Mouse (Mus musculus) neural tube, embryonic 11.5 days (tissue): ENCODE data around the gene Mrps31. TPM values are rescaled to one million over a fixed set of nuclear protein-coding genes. Genes with fewer than 3 reads are reported as not detected.

Experiments
- ATAC-seq: fragments of 200-750 bp; cut with Nextera tagmentation; 2 replicates; pipeline ENCODE4 v1.8.0; 2017; ENCODE audit warnings: moderate number of reproducible peaks, mild to moderate bottlenecking, moderate TSS enrichment, moderate library complexity; ENCODE audit not compliant: insufficient read depth, low FRiP score, low TSS enrichment
- DNase-seq: peaks from one replicate; pipeline ENCODE4 v3.0.0-alpha.2; 2015; ENCODE audit warnings: low spot score
- H3K27ac ChIP-seq: fragments of 300-500 bp; sonication (generic); 2 replicates; pipeline ENCODE4 v1.5.1; 2014; ENCODE audit warnings: low read depth, mild to moderate bottlenecking, low read length
- H3K27me3 ChIP-seq: fragments of 300-500 bp; sonication (generic); 2 replicates; pipeline ENCODE4 v1.6.1; 2014; ENCODE audit warnings: mild to moderate bottlenecking, low read length, mixed read lengths; ENCODE audit not compliant: control insufficient read depth, insufficient read depth
- H3K36me3 ChIP-seq: fragments of 300-500 bp; sonication (generic); 2 replicates; pipeline ENCODE4 v1.6.1; 2014; ENCODE audit warnings: mild to moderate bottlenecking, low read length, moderate library complexity, mixed read lengths; ENCODE audit not compliant: control insufficient read depth, insufficient read depth
- H3K4me1 ChIP-seq: fragments of 300-500 bp; sonication (generic); 2 replicates; pipeline ENCODE4 v1.6.1; 2014; ENCODE audit warnings: low read length, mixed read lengths; ENCODE audit not compliant: control insufficient read depth, insufficient read depth
- H3K4me2 ChIP-seq: fragments of 300-500 bp; sonication (generic); 2 replicates; pipeline ENCODE4 v1.6.1; 2014; ENCODE audit warnings: low read depth, mild to moderate bottlenecking, moderate library complexity
- H3K4me3 ChIP-seq: fragments of 300-500 bp; sonication (generic); 2 replicates; pipeline ENCODE4 v1.5.1; 2014; ENCODE audit warnings: low read depth, low read length
- H3K9ac ChIP-seq: fragments of 300-500 bp; sonication (generic); 2 replicates; pipeline ENCODE4 v1.6.1; 2014; ENCODE audit warnings: mild to moderate bottlenecking, low read length
- H3K9me3 ChIP-seq: fragments of 300-500 bp; sonication (generic); 2 replicates; pipeline ENCODE4 v1.6.1; 2016; ENCODE audit warnings: low read length; ENCODE audit not compliant: control insufficient read depth
- WGBS: fragments of 180-500 bp; shearing (Covaris S2); extraction: QIAGEN DNeasy Blood & Tissue Kit; methylation state at CpG from one replicate; pipeline ENCODE4 v1.1.7; 2014; 5-methylcytosine and 5-hydroxymethylcytosine counted together
- polyA plus RNA-seq: library from polyadenylated mRNA; unstranded; fragments of >200 nt; fragmentation: Nextera tagmentation; extraction: Ambion mirVana; gene quantifications from 2 replicates; pipeline ENCODE4 v1.2.1, GENCODE M21; 2014

The Mrps31 gene
- polyA plus RNA-seq, 1 experiment from 2014 or later = 39.4 TPM

DNA sequence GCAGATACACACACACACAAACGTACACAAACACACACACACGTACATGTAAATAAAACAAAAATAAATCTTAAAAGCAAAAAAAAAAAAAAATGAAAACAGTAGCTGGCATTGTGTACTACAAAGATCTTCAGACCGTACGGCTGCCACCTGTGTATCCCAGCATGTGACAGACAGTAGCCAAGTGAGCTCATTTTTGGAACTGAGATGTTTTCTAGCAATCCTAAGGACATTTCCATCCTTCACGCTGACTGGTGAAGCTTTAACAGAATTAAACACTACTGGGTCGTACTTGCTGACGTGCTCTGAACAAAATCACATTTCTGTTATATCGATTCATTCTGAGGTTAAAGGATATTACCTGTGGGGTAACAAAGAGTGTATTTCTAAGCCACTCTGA lies 15.9 kb upstream of the Mrps31 start:
- no peak overlapping the region for H3K27ac ChIP-seq
- no peaks in the 10 kb centered on the region for H3K4me1 ChIP-seq
- H3K36me3 ChIP-seq = no peaks in the 10 kb centered on the region
- WGBS = 95% methylated on average over 8 of the region's 8 CpGs
- DNase-seq = no peak
- H3K9ac ChIP-seq = no peak overlapping the region
- no peak overlapping the region for H3K4me2 ChIP-seq
- ATAC-seq = no peak
- no peaks in the 10 kb centered on the region for H3K27me3 ChIP-seq
- H3K9me3 ChIP-seq = no peaks in the 10 kb centered on the region
- H3K4me3 ChIP-seq = no peak overlapping the region

- ATAC-seq (no peak; the same call in 1 of the 2 replicates), DNase-seq (no peak)
- peak overlapping the region; percentile 45; the same call in 1 of the 2 replicates for H3K27ac ChIP-seq
- WGBS = under 1% methylated on average over 13 of the region's 13 CpGs
- H3K9me3 ChIP-seq = no peaks in the 10 kb centered on the region
- peak overlapping the region; percentile 83 for H3K4me2 ChIP-seq
- H3K36me3 ChIP-seq = no peaks in the 10 kb centered on the region
- peak overlapping the region; percentile 73 for H3K4me3 ChIP-seq
- H3K9ac ChIP-seq = peak overlapping the region; percentile 75
- no peaks in the 10 kb centered on the region for H3K4me1 ChIP-seq
- no peaks in the 10 kb centered on the region for H3K27me3 ChIP-seq
These were observed 13.4 kb upstream of the Mrps31 start for GRCm38 (mm10) chr8:22397811-22398141.

- Histone ChIP-seq H3K4me3 (peak within 1 kb of the TSS; percentile 73), H3K9ac (peak within 1 kb of the TSS; percentile 75), H3K4me1 (no peaks in the 10 kb centered on the region), H3K9me3 (no peaks in the 10 kb centered on the region), H3K27me3 (no peaks in the 10 kb centered on the region), H3K4me2 (peak within 1 kb of the TSS; percentile 83), H3K36me3 (no peaks in the 10 kb centered on the region), H3K27ac (peak within 1 kb of the TSS; percentile 45; the same call in 1 of the 2 replicates)
- peak; percentile 93 for DNase-seq
- peak; percentile 93 for ATAC-seq
- under 1% methylated on average over 48 of the region's 77 CpGs for WGBS
These were observed 12.8 kb upstream of the Mrps31 start, which contains the start of gene Slc25a15 for GRCm38 (mm10) chr8:22398142-22398951. Gene Slc25a15 (minus strand): TSS chr8:22398597.

DNA sequence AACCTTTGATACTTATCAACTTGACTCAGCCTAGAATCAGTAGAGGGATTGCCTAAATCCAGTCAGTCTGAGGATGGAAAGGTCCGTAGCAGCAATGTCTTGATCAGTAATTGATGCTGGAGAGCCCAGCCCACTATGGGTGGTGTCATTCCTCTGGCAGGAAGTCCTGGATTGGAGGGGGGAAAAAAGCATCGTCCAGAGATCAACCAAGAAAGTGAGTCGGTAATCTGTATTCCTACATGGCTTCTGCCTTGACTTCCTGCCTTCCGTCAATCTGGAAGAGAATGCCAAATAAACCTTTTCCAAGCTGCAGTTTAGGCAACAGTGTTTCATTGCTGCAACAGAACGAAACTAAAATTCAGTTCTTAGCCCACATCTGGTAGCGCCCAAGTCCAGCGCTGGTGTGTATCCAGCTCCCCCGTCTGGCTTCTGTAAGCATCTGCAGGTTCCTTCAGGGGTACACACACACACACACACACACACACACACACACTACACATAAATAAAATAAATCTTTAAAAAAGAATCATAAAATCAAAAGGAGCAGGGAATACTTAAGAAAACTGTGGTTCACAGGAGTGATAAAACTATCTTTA lies 11.8 kb upstream of the Mrps31 start:
- Histone ChIP-seq H3K9me3 (no peaks in the 10 kb centered on the region), H3K36me3 (no peaks in the 10 kb centered on the region), H3K4me1 (no peaks in the 10 kb centered on the region), H3K4me3 (peak overlapping the region; percentile 1; the same call in 1 of the 2 replicates), H3K9ac (no peak overlapping the region), H3K4me2 (peak overlapping the region; percentile 83), H3K27ac (no peak overlapping the region), H3K27me3 (no peaks in the 10 kb centered on the region)
- no peak for ATAC-seq
- 88% methylated on average over 8 of the region's 8 CpGs for WGBS
- DNase-seq = no peak

GRCm38 (mm10) chr8:22400593-22400992 lies 10.6 kb upstream of the Mrps31 start:
- Histone ChIP-seq H3K4me1 (no peaks in the 10 kb centered on the region), H3K4me2 (no peak overlapping the region), H3K27ac (no peak overlapping the region), H3K9me3 (no peaks in the 10 kb centered on the region), H3K4me3 (no peak overlapping the region), H3K27me3 (no peaks in the 10 kb centered on the region), H3K36me3 (no peaks in the 10 kb centered on the region), H3K9ac (no peak overlapping the region)
- WGBS = 86% methylated on average over 4 of the region's 4 CpGs
- no peak for DNase-seq
- ATAC-seq = no peak

DNA sequence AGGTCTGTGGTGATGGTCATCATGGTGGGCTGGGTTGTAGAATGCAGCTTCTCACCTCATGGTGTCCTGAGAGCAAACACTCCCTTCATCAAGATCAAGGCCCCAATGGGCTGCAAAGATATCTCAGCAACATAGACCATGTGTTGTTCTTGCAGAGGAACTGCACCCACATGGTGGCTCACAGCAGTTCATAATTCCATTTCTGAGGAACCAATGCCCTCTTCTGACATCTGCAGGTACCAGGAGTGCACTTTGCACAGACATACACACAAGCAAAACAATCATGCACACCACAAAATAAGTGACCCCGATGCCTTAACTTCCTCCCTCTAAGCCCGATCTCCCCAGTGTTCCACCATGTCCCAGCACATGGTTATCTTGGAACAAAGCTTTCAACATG lies 7.9 kb upstream of the Mrps31 start:
- Histone ChIP-seq H3K4me3 (no peak overlapping the region), H3K4me1 (no peaks in the 10 kb centered on the region), H3K27ac (no peak overlapping the region), H3K4me2 (no peak overlapping the region), H3K9ac (no peak overlapping the region), H3K27me3 (no peaks in the 10 kb centered on the region), H3K9me3 (no peaks in the 10 kb centered on the region), H3K36me3 (no peaks in the 10 kb centered on the region)
- 92% methylated on average over 2 of the region's 2 CpGs for WGBS
- ATAC-seq = no peak
- no peak for DNase-seq

GRCm38 (mm10) chr8:22405733-22406132 lies 5.4 kb upstream of the Mrps31 start:
- no peaks in the 10 kb centered on the region for H3K9me3 ChIP-seq
- H3K9ac ChIP-seq = no peak overlapping the region
- no peak for ATAC-seq
- H3K27ac ChIP-seq = no peak overlapping the region
- no peak overlapping the region for H3K4me2 ChIP-seq
- H3K36me3 ChIP-seq = no peaks in the 10 kb centered on the region
- no peak overlapping the region for H3K4me3 ChIP-seq
- H3K4me1 ChIP-seq = no peaks in the 10 kb centered on the region
- DNase-seq = no peak
- no peaks in the 10 kb centered on the region for H3K27me3 ChIP-seq
- WGBS = 74% methylated on average over 6 of the region's 6 CpGs

GRCm38 (mm10) chr8:22410688-22411281 lies 376 bp upstream of the Mrps31 start:
- peak overlapping the region; percentile 81 for H3K4me3 ChIP-seq
- no peaks in the 10 kb centered on the region for H3K9me3 ChIP-seq
- H3K9ac ChIP-seq = peak overlapping the region; percentile 94
- WGBS = 17% methylated on average over 16 of the region's 16 CpGs
- ATAC-seq (no peak; the same call in 1 of the 2 replicates), DNase-seq (no peak)
- no peaks in the 10 kb centered on the region for H3K27me3 ChIP-seq
- peaks cover 3% of the 10 kb centered on the region; the same call in 1 of the 2 replicates for H3K36me3 ChIP-seq
- no peak overlapping the region for H3K27ac ChIP-seq
- H3K4me2 ChIP-seq = peak overlapping the region; percentile 76
- peaks cover 6% of the 10 kb centered on the region for H3K4me1 ChIP-seq
